Mouse (Mus musculus) left cerebral cortex, adult 9 months (tissue): ENCODE measurements at regions not wholly inside any gene's neighbourhood (a gene's known extent, or its start where the extent isn't known, plus 50 kb on each side); places are given as distances from the start of the nearest gene placed in this dataset.
A peak's percentile ranks its signal among the peaks of the same experiment; 100 is the strongest.
"Not testable (repeated sequence)": the region's sequence is repeated elsewhere in the genome, so short reads cannot be mapped to it uniquely, and the experiment has no call there.

Source experiments
- DNase-seq, 2 experiments: peaks; one replicate each; pipeline ENCODE4 v3.0.0; 2022; ENCODE audit warnings: low spot score in 2 of 2

- no peak for DNase-seq
Observed at GRCm38 (mm10) chr1:149463930-149464329, 497.2 kb downstream of the Pla2g4a start.

GRCm38 (mm10) chr1:149449801-149450493 lies 511.1 kb downstream of the Pla2g4a start:
- DNase-seq: no peak

- no peak for DNase-seq
Observed at GRCm38 (mm10) chr1:149448516-149448915, 512.6 kb downstream of the Pla2g4a start.

GRCm38 (mm10) chr1:149411009-149411408 lies 550.1 kb downstream of the Pla2g4a start:
- no peak for DNase-seq

- DNase-seq: no peak
Observed at GRCm38 (mm10) chr1:149405367-149405766, 555.7 kb downstream of the Pla2g4a start.

GRCm38 (mm10) chr1:149388706-149389105 lies 572.4 kb downstream of the Pla2g4a start:
- DNase-seq: no peak

- DNase-seq: no peak
Observed at GRCm38 (mm10) chr1:149351338-149351907, 609.7 kb downstream of the Pla2g4a start.

- no peak for DNase-seq
Observed at GRCm38 (mm10) chr1:149347359-149347758, 613.7 kb downstream of the Pla2g4a start.

GRCm38 (mm10) chr1:149338158-149338557 lies 622.9 kb downstream of the Pla2g4a start:
- DNase-seq: no peak

- DNase-seq: no peak
Observed at GRCm38 (mm10) chr1:149332239-149332638, 628.9 kb downstream of the Pla2g4a start.

GRCm38 (mm10) chr1:149327171-149327570 lies 633.9 kb downstream of the Pla2g4a start:
- no peak for DNase-seq

GRCm38 (mm10) chr1:149323095-149323494 lies 638.0 kb downstream of the Pla2g4a start:
- no peak for DNase-seq

- no peak for DNase-seq
Observed at GRCm38 (mm10) chr1:149289725-149290124, 671.4 kb downstream of the Pla2g4a start.

GRCm38 (mm10) chr1:149274932-149275331 lies 686.2 kb downstream of the Pla2g4a start:
- DNase-seq: no peak

- DNase-seq: no peak
Observed at GRCm38 (mm10) chr1:149256866-149257265, 704.2 kb downstream of the Pla2g4a start.

GRCm38 (mm10) chr1:149254141-149254540 lies 706.9 kb downstream of the Pla2g4a start:
- DNase-seq: peak in 1 of 2 experiments; percentile 3

- DNase-seq: no peak
Observed at GRCm38 (mm10) chr1:149238329-149239015, 722.6 kb downstream of the Pla2g4a start.

- not testable (repeated sequence) for DNase-seq
Observed at GRCm38 (mm10) chr1:149227170-149227569, 733.9 kb downstream of the Pla2g4a start.

GRCm38 (mm10) chr1:149226400-149226799 lies 734.7 kb downstream of the Pla2g4a start:
- DNase-seq: no peak

- DNase-seq: no peak
Observed at GRCm38 (mm10) chr1:149202631-149203030, 758.5 kb downstream of the Pla2g4a start.

GRCm38 (mm10) chr1:149199284-149199683 lies 761.8 kb downstream of the Pla2g4a start:
- no peak for DNase-seq

GRCm38 (mm10) chr1:149198854-149199253 lies 762.2 kb downstream of the Pla2g4a start:
- no peak for DNase-seq
